Mouse (Mus musculus): ENCODE measurements around the gene Lbx2. TPM values are rescaled to one million over a fixed set of nuclear protein-coding genes. Genes with fewer than 3 reads are reported as not detected.

Lbx2 gene
- polyA plus RNA-seq, 2 experiments = 0.52 to 0.54 TPM

DNA sequence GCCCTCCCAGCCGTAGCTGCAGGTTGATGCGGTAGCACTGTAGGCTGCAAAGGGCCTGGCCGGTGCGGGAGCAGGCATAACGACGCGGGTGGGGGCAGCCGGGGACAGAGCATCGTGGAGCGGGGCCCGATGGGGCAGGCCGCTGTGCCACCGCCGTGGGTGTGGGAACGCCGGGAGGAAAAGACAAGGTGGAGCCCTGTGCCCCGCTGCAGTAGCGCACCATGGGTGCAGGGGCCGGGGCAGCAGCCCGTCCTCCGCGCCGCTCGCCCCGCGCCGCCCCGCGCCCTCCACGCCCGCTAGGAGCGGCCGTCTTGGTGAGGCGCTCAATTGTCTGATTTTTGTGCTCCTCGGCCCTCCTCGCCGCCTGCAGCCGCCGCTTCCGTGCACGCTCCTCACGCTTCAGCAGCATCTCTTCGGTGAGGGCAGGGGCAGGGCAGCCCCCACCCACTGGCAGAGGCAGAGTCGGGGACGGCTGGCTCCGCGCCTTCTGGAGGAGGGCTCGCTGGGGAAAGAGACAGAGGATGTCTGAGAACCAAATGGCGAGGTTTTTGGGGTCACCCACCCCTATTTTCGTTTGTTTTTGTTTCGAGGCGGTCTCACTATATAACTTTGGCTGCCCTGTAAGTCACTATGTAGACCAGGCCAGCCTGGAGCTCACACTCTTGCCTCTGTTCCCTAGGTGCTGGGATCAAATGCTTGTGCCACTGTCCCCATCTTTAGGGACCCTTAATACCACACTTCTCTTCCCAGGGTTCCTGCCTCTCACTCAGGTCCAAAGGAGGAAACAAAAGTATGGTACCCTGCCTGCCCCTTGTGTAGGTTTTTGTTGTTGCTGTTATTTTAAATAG lies 35.9 kb downstream of the Lbx2 start:
- Histone ChIP-seq H3K9ac (ENCODE audit: low read depth, low read length, severe bottlenecking) (peak overlapping the region; percentile 89), H3K9me3 (ENCODE audit: control insufficient read depth, low read length) (no peaks in the 10 kb centered on the region), H3K4me3 (replicated peaks; ENCODE audit: low read length) (peak overlapping the region; percentile 73), H3K27ac (replicated peaks; ENCODE audit: low read depth, low read length) (peak overlapping the region; percentile 99), H3K27me3 (ENCODE audit: control insufficient read depth, insufficient read depth, low read length) (no peaks in the 10 kb centered on the region), H3K4me1 (ENCODE audit: control insufficient read depth, insufficient read depth, low read length) (peaks cover 31% of the 10 kb centered on the region), H3K4me2 (replicated peaks; ENCODE audit: low read depth, low read length, severe bottlenecking) (peak overlapping the region; percentile 96), H3K36me3 (ENCODE audit: control insufficient read depth, insufficient read depth, low read length) (peaks cover 32% of the 10 kb centered on the region)
- DNase-seq (ENCODE audit: low spot score) = no peak
- WGBS = 1% methylated on average over 34 of the region's 52 CpGs
- no peak for TF ChIP-seq POLR2A (IDR thresholded peaks at IDR 0.05; ENCODE audit: borderline replicate concordance, extremely low read depth, insufficient read depth, insufficient read length)
- peak; percentile 3; the same call in 1 of the 2 replicates for ATAC-seq (ENCODE audit: low FRiP score, low read depth)

DNA sequence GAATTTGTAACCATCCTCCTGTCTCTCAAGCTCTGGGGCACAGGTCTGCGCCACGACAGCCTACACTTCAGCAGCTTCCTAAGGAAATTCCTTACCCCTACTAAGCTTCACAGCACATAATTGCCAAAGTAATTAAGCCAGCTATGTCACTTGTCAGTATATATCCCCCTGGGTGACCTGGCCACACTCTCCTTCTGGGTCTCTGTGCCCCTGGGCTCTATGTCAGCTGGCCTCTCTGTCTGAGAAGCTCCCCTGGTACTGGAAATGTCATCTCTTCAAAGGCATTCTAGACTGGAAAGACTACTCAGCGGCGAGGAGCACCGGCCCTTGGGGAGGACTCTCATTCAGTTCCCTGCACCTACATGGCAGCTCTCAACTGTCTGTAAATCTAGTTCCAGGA lies 36.8 kb downstream of the Lbx2 start:
- Histone ChIP-seq H3K36me3 (ENCODE audit: control insufficient read depth, insufficient read depth, low read length) (peaks cover 23% of the 10 kb centered on the region), H3K4me3 (replicated peaks; ENCODE audit: low read length) (0 out of 2 replicates have a peak overlapping the region, but pooled peaks have one; percentile 73), H3K4me1 (ENCODE audit: control insufficient read depth, insufficient read depth, low read length) (peaks cover 31% of the 10 kb centered on the region), H3K27ac (replicated peaks; ENCODE audit: low read depth, low read length) (no peak overlapping the region), H3K4me2 (replicated peaks; ENCODE audit: low read depth, low read length, severe bottlenecking) (peak overlapping the region; percentile 96), H3K9me3 (ENCODE audit: control insufficient read depth, low read length) (no peaks in the 10 kb centered on the region), H3K9ac (ENCODE audit: low read depth, low read length, severe bottlenecking) (no peak overlapping the region), H3K27me3 (ENCODE audit: control insufficient read depth, insufficient read depth, low read length) (no peaks in the 10 kb centered on the region)
- TF ChIP-seq POLR2A (IDR thresholded peaks at IDR 0.05; ENCODE audit: borderline replicate concordance, extremely low read depth, insufficient read depth, insufficient read length) = no peak
- no peak for DNase-seq (ENCODE audit: low spot score)
- 78% methylated on average over 5 of the region's 5 CpGs for WGBS
- ATAC-seq (ENCODE audit: low FRiP score, low read depth) = no peak

DNA sequence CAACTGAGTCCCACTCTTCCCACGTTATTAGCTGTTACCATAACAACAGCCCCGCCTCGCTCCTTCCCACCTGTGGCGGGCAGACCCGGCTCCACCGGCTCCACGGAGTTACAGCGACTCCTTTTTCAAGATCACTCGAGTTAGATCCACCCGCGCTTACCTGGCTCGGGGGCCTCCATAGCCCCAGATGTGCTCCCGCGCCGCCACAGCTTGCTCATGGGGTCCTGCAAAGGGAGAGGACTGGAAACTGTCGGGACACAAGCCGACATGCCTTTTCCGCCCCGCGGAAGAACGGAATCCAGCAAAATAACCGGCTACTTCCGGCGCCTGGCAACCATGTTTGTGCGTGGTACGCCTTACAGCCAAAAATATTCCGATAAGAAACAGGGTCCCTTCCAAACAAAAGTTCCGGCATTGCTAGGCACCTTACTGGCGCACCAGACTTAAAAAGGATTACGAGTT lies 38.7 kb downstream of the Lbx2 start:
- no peak for TF ChIP-seq POLR2A (IDR thresholded peaks at IDR 0.05; ENCODE audit: borderline replicate concordance, extremely low read depth, insufficient read depth, insufficient read length)
- WGBS = under 1% methylated on average over 30 of the region's 30 CpGs
- Histone ChIP-seq H3K4me3 (replicated peaks; ENCODE audit: low read length) (peak overlapping the region; percentile 62), H3K9ac (ENCODE audit: low read depth, low read length, severe bottlenecking) (peak overlapping the region; percentile 59), H3K36me3 (ENCODE audit: control insufficient read depth, insufficient read depth, low read length) (0 out of 2 replicates have a peak, but pooled peaks cover 4% of the 10 kb centered on the region), H3K27ac (replicated peaks; ENCODE audit: low read depth, low read length) (peak overlapping the region; percentile 34; the same call in 1 of the 2 replicates), H3K9me3 (ENCODE audit: control insufficient read depth, low read length) (no peaks in the 10 kb centered on the region), H3K4me1 (ENCODE audit: control insufficient read depth, insufficient read depth, low read length) (peaks cover 26% of the 10 kb centered on the region), H3K4me2 (replicated peaks; ENCODE audit: low read depth, low read length, severe bottlenecking) (peak overlapping the region; percentile 75), H3K27me3 (ENCODE audit: control insufficient read depth, insufficient read depth, low read length) (no peaks in the 10 kb centered on the region)
- DNase-seq (ENCODE audit: low spot score) (peak; percentile 97), ATAC-seq (ENCODE audit: low FRiP score, low read depth) (peak; percentile 14; the same call in 1 of the 2 replicates)

DNA sequence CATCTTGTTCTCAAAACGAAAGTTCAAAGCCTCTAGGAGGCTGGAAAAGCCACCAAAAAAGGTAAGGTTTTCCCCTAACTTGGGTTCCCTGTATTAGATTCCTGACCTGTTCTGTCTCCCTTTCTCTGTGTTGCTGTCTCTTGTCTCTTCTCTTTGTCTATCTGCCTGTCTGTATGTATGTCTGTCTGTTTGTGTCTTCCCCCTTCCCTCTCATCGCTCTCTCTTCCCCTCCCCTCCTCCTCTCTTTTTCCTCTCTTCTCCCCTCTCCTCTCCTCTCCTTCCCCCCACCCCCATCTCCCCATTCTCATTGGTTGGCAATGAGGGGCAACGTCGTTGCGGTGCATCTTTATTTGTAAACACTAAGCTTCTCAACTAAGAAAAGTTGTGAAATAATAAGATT lies 39.2 kb downstream of the Lbx2 start, which contains the start of gene Ino80b:
Ino80b (minus strand) TSS at position 101 of the 400 bp plus-strand sequence.
- DNase-seq (ENCODE audit: low spot score) (no peak), ATAC-seq (ENCODE audit: low FRiP score, low read depth) (no peak)
- peak within 1 kb of the TSS; percentile 34; the same call in 1 of the 2 replicates for H3K27ac ChIP-seq (replicated peaks; ENCODE audit: low read depth, low read length)
- peak within 1 kb of the TSS; percentile 59 for H3K9ac ChIP-seq (ENCODE audit: low read depth, low read length, severe bottlenecking)
- 30% methylated on average over 5 of the region's 5 CpGs for whole genome bisulfite sequencing
- no peaks in the 10 kb centered on the region for H3K27me3 ChIP-seq (ENCODE audit: control insufficient read depth, insufficient read depth, low read length)
- peak within 1 kb of the TSS; percentile 75 for H3K4me2 ChIP-seq (replicated peaks; ENCODE audit: low read depth, low read length, severe bottlenecking)
- no peaks in the 10 kb centered on the region for H3K9me3 ChIP-seq (ENCODE audit: control insufficient read depth, low read length)
- H3K4me1 ChIP-seq (ENCODE audit: control insufficient read depth, insufficient read depth, low read length) = peaks cover 22% of the 10 kb centered on the region
- H3K36me3 ChIP-seq (ENCODE audit: control insufficient read depth, insufficient read depth, low read length) = 0 out of 2 replicates have a peak, but pooled peaks cover 4% of the 10 kb centered on the region
- H3K4me3 ChIP-seq (replicated peaks; ENCODE audit: low read length) = peak within 1 kb of the TSS; percentile 62
- TF ChIP-seq POLR2A (IDR thresholded peaks at IDR 0.05; ENCODE audit: borderline replicate concordance, extremely low read depth, insufficient read depth, insufficient read length) = no peak

DNA sequence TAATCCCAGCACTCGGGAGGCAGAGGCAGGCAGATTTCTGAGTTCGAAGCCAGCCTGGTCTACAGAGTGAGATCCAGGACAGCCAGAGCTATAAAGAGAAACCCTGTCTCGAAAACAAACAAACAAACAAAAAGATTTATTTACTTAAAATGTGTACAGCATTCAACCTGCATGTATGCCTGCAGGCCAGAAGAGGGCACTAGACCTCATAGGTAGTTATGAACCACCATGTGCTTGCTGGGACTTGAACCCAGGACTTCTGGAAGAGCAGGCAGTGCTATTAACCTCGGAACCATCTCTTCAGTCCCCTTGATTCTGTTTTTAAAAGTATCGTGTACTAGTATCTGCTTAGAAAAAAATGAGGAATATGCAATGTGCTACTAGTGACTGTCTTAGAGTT lies 41.3 kb downstream of the Lbx2 start:
- no peaks in the 10 kb centered on the region for H3K27me3 ChIP-seq (ENCODE audit: control insufficient read depth, insufficient read depth, low read length)
- peaks cover 18% of the 10 kb centered on the region for H3K4me1 ChIP-seq (ENCODE audit: control insufficient read depth, insufficient read depth, low read length)
- no peak for ATAC-seq (ENCODE audit: low FRiP score, low read depth)
- H3K9ac ChIP-seq (ENCODE audit: low read depth, low read length, severe bottlenecking) = no peak overlapping the region
- no peak overlapping the region for H3K27ac ChIP-seq (replicated peaks; ENCODE audit: low read depth, low read length)
- DNase-seq (ENCODE audit: low spot score) = no peak
- H3K9me3 ChIP-seq (ENCODE audit: control insufficient read depth, low read length) = no peaks in the 10 kb centered on the region
- 0 out of 2 replicates have a peak, but pooled peaks cover 4% of the 10 kb centered on the region for H3K36me3 ChIP-seq (ENCODE audit: control insufficient read depth, insufficient read depth, low read length)
- H3K4me3 ChIP-seq (replicated peaks; ENCODE audit: low read length) = no peak overlapping the region
- TF ChIP-seq POLR2A (IDR thresholded peaks at IDR 0.05; ENCODE audit: borderline replicate concordance, extremely low read depth, insufficient read depth, insufficient read length) = no peak
- WGBS = 96% methylated on average over 5 of the region's 5 CpGs
- no peak overlapping the region for H3K4me2 ChIP-seq (replicated peaks; ENCODE audit: low read depth, low read length, severe bottlenecking)

All from limb, embryonic 14.5 days (tissue).